Mouse (Mus musculus) lung, embryonic 14.5 days (tissue): ENCODE measurements around the gene BC048679. TPM values are rescaled to one million over a fixed set of nuclear protein-coding genes. Genes with fewer than 3 reads are reported as not detected.

Source experiments
- ATAC-seq: fragments of 200-750 bp; cut with Nextera tagmentation; 2 replicates; pipeline ENCODE4 v1.8.0; 2017; ENCODE audit warnings: mild to moderate bottlenecking, moderate TSS enrichment, moderate library complexity; ENCODE audit not compliant: insufficient read depth
- DNase-seq: peaks from one replicate; pipeline ENCODE4 v3.0.0-alpha.2; 2015
- H3K27ac ChIP-seq: fragments of 300-500 bp; sonication (generic); 2 replicates; pipeline ENCODE4 v1.5.1; 2014; ENCODE audit warnings: low read depth, mild to moderate bottlenecking, moderate library complexity
- H3K27me3 ChIP-seq: fragments of 300-500 bp; sonication (generic); 2 replicates; pipeline ENCODE4 v1.6.1; 2014; ENCODE audit warnings: low read length, control low read depth; ENCODE audit not compliant: insufficient read depth
- H3K36me3 ChIP-seq: fragments of 300-500 bp; sonication (generic); 2 replicates; pipeline ENCODE4 v1.6.1; 2014; ENCODE audit warnings: control low read depth; ENCODE audit not compliant: insufficient read depth
- H3K4me1 ChIP-seq: fragments of 300-500 bp; sonication (generic); 2 replicates; pipeline ENCODE4 v1.6.1; 2014; ENCODE audit warnings: antibody characterized with exemption, control low read depth; ENCODE audit not compliant: insufficient read depth
- H3K4me2 ChIP-seq: fragments of 300-500 bp; sonication (generic); 2 replicates; pipeline ENCODE4 v1.6.1; 2014; ENCODE audit warnings: mild to moderate bottlenecking
- H3K4me3 ChIP-seq: fragments of 300-500 bp; sonication (generic); 2 replicates; pipeline ENCODE4 v1.5.1; 2014; ENCODE audit warnings: low read depth, low read length
- H3K9ac ChIP-seq: fragments of 300-500 bp; sonication (generic); 2 replicates; pipeline ENCODE4 v1.6.1; 2014
- H3K9me3 ChIP-seq: fragments of 300-500 bp; sonication (generic); 2 replicates; pipeline ENCODE4 v1.6.1; 2016; ENCODE audit warnings: low read depth, low read length, control low read depth
- CTCF ChIP-seq: IDR thresholded peaks from 2 replicates; pipeline ENCODE4 v1.5.1; 2016; ENCODE audit warnings: antibody characterized with exemption, low read depth
- WGBS: fragments of 180-500 bp; shearing (Covaris S2); extraction: QIAGEN DNeasy Blood & Tissue Kit; methylation state at CpG from one replicate; pipeline ENCODE4 v1.1.7; 2014; 5-methylcytosine and 5-hydroxymethylcytosine counted together
- polyA plus RNA-seq: library from polyadenylated mRNA; unstranded; fragments of >200 nt; fragmentation: Nextera tagmentation; extraction: Ambion mirVana; gene quantifications from 2 replicates; pipeline ENCODE4 v1.2.1, GENCODE M21; 2014

The BC048679 gene
- not detected in 2 replicates for polyA plus RNA-seq

GRCm38 (mm10) chr7:81498181-81498580, at the start of gene BC048679:
BC048679 (minus strand) TSS chr7:81498281.
- TF ChIP-seq CTCF, result no peak
- Histone ChIP-seq H3K4me3 (no peak within 1 kb of the TSS), H3K27ac (no peak within 1 kb of the TSS), H3K9me3 (no peaks in the 10 kb centered on the region), H3K9ac (no peak within 1 kb of the TSS), H3K4me2 (no peak within 1 kb of the TSS), H3K36me3 (no peaks in the 10 kb centered on the region), H3K4me1 (no peaks in the 10 kb centered on the region), H3K27me3 (peaks cover 15% of the 10 kb centered on the region)
- 45% methylated on average over 7 of the region's 7 CpGs for WGBS
- DNase-seq (no peak), ATAC-seq (no peak)

- Histone ChIP-seq H3K9me3 (no peaks in the 10 kb centered on the region), H3K4me3 (no peak overlapping the region), H3K27ac (no peak overlapping the region), H3K4me2 (no peak overlapping the region), H3K27me3 (no peaks in the 10 kb centered on the region), H3K36me3 (no peaks in the 10 kb centered on the region), H3K9ac (no peak overlapping the region), H3K4me1 (no peaks in the 10 kb centered on the region)
- no peak for ATAC-seq
- DNase-seq, result no peak
- 65% methylated on average over 8 of the region's 8 CpGs for WGBS
- no peak for TF ChIP-seq CTCF
These were observed 44.9 kb upstream of the BC048679 start for GRCm38 (mm10) chr7:81542934-81543333.

DNA sequence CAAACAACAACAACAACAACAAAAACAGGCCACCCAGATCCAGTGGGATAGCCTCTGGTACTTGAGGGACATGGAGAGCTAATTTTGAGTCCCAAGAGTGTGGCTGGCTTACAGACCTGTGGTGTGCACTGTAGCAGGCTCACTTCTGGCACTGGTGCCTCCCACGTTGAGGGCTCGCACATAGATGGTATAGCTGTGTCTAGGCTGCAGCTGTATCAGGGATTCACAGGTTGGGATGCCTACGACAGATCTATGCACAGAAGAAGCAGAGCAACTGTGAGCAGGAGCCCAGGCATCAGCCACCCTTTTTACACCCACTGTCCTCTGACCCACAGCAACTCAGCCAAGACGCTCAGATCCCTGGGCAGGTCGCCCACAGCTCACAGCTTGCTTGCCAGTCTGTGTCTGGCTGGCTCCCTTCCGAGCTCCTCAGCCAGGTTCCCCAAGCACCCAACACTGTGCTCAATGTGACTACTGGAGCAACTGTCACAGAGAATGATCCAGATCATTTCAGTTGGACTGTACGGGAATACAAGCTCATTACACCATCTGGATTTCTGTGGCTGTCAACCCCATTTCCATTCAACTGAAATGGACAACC, 43.9 kb upstream of the BC048679 start:
- 80% methylated on average over 7 of the region's 7 CpGs for WGBS
- Histone ChIP-seq H3K27ac (no peak overlapping the region), H3K4me3 (no peak overlapping the region), H3K4me1 (no peaks in the 10 kb centered on the region), H3K9ac (no peak overlapping the region), H3K4me2 (no peak overlapping the region), H3K9me3 (no peaks in the 10 kb centered on the region), H3K36me3 (no peaks in the 10 kb centered on the region), H3K27me3 (no peaks in the 10 kb centered on the region)
- DNase-seq (no peak), ATAC-seq (no peak)
- TF ChIP-seq CTCF, result no peak

- 48% methylated on average over 1 of the region's 1 CpGs for WGBS
- ATAC-seq, result no peak
- Histone ChIP-seq H3K27ac (no peak overlapping the region), H3K4me3 (no peak overlapping the region), H3K27me3 (no peaks in the 10 kb centered on the region), H3K4me2 (no peak overlapping the region), H3K4me1 (no peaks in the 10 kb centered on the region), H3K9me3 (no peaks in the 10 kb centered on the region), H3K9ac (no peak overlapping the region), H3K36me3 (no peaks in the 10 kb centered on the region)
- no peak for DNase-seq
- no peak for TF ChIP-seq CTCF
These were observed 42.9 kb upstream of the BC048679 start for GRCm38 (mm10) chr7:81540999-81541398.

DNA sequence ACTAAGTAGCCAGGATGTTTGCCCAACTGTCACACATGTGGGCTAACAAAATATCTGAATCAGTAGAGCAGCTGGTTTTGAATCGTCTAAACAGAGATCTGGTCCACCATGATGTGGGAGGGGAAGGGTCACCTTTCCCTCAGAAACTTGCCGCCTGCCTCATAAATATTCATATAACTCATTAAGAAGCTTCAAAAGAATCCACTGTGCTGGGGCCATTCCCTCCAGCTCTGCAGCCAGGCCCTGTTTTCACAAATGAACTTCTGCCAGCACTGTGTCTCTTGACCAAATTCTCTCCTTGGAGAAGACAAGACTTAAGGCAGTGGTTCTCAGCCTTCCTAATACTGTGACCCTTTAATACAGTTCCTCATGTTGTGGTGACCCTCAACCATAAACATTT, 41.5 kb upstream of the BC048679 start:
- Histone ChIP-seq H3K4me1 (no peaks in the 10 kb centered on the region), H3K27ac (no peak overlapping the region), H3K9ac (no peak overlapping the region), H3K4me2 (no peak overlapping the region), H3K27me3 (no peaks in the 10 kb centered on the region), H3K36me3 (peaks cover 10% of the 10 kb centered on the region; the same call in 1 of the 2 replicates), H3K9me3 (no peaks in the 10 kb centered on the region), H3K4me3 (no peak overlapping the region)
- no peak for TF ChIP-seq CTCF
- ATAC-seq (no peak), DNase-seq (no peak)
- WGBS, result 21% methylated on average over 2 of the region's 2 CpGs

DNA sequence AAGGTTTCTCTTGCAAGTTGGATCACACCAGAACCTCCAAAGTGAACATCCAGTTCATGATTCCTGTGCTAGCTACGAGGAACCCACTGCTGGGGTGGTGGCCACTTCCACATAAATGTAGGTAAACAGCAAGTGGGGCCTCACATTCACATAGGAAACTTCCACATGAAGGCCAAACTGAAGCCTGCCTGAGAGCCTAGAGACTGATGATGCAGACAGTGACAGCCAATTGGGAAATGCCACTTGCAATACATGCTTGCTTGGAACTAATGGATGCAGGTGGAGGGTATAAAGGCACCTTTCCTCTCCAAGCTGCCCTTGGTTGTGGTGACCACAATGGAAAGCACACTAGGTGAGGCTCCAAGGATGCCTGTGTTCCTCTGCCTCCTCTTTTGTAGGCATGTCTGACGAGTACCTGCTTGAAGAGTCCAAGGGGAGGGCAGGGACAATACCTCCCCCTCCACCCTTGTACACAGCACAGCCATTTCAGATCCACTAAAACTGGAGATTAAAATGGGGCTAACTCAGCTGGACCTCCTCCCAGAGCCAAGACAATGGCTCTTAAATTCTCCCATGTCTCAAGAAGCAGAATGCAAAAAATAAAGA, 40.1 kb upstream of the BC048679 start:
- no peak for TF ChIP-seq CTCF
- DNase-seq, result peak; percentile 50
- WGBS, result 68% methylated on average over 2 of the region's 2 CpGs

GRCm38 (mm10) chr7:81536478-81536877, 38.4 kb upstream of the BC048679 start:
- Histone ChIP-seq H3K36me3 (peaks cover 32% of the 10 kb centered on the region), H3K9ac (no peak overlapping the region), H3K27me3 (no peaks in the 10 kb centered on the region), H3K4me1 (no peaks in the 10 kb centered on the region), H3K4me3 (no peak overlapping the region), H3K27ac (no peak overlapping the region), H3K4me2 (no peak overlapping the region), H3K9me3 (no peaks in the 10 kb centered on the region)
- DNase-seq (no peak), ATAC-seq (no peak)
- WGBS, result 78% methylated on average over 4 of the region's 4 CpGs
- TF ChIP-seq CTCF, result no peak

More for the DNA sequence above, 40.1 kb upstream of the BC048679 start:
- Histone ChIP-seq H3K4me3 (no peak overlapping the region), H3K9me3 (no peaks in the 10 kb centered on the region), H3K27ac (no peak overlapping the region), H3K27me3 (no peaks in the 10 kb centered on the region), H3K36me3 (peaks cover 22% of the 10 kb centered on the region), H3K4me2 (no peak overlapping the region), H3K4me1 (no peaks in the 10 kb centered on the region), H3K9ac (no peak overlapping the region)
- no peak for ATAC-seq
